Mouse (Mus musculus) Patski (cell line): ENCODE measurements around the gene Fcgr2b. TPM values are rescaled to one million over a fixed set of nuclear protein-coding genes. Genes with fewer than 3 reads are reported as not detected.
"Not testable (repeated sequence)": the region's sequence is repeated elsewhere in the genome, so short reads cannot be mapped to it uniquely, and the experiment has no call there.

Experiments used
- ATAC-seq: fragments of 100-300 bp; one replicate; pipeline ENCODE4 v1.8.0; 2021
- CTCF ChIA-PET: fragments of 350-600 bp; sonication (Branson Sonifier 250); formaldehyde crosslinking; loops from one replicate; lab custom pipeline; 2022; ENCODE audit warnings: inconsistent platforms; lab: Charles Lee
- POLR2A ChIA-PET: fragments of 350-600 bp; sonication (Branson Sonifier 250); formaldehyde crosslinking; loops from one replicate; lab custom pipeline; 2022; ENCODE audit warnings: antibody characterized with exemption, inconsistent platforms; lab: Charles Lee
- DNase-seq: peaks from one replicate; pipeline ENCODE4 v3.0.0-alpha.2; 2011; ENCODE audit warnings: low read depth, low spot score
- H3K27me3 ChIP-seq: fragments of 371-371 bp; one replicate; pipeline ENCODE4 v1.5.1; 2021
- CTCF ChIP-seq: fragments of 100-300 bp; IDR thresholded peaks from one replicate; pipeline ENCODE4 v1.5.1; 2021
- in situ Hi-C: fragments of 300-500 bp; cut with MboI; formaldehyde crosslinking; loops from 3 replicates; pipeline ENCODE4 v1.11.1; 2018; ENCODE audit warnings: low pct_unique_long_range_greater_than_20kb, mixed read lengths
- polyA plus RNA-seq: library from polyadenylated mRNA; unstranded; gene quantifications from one replicate; pipeline ENCODE4 v1.2.3, GENCODE M21; 2021

Gene Fcgr2b
- polyA plus RNA-seq, 1 experiment from 2014 or later = 0.08 TPM

DNA sequence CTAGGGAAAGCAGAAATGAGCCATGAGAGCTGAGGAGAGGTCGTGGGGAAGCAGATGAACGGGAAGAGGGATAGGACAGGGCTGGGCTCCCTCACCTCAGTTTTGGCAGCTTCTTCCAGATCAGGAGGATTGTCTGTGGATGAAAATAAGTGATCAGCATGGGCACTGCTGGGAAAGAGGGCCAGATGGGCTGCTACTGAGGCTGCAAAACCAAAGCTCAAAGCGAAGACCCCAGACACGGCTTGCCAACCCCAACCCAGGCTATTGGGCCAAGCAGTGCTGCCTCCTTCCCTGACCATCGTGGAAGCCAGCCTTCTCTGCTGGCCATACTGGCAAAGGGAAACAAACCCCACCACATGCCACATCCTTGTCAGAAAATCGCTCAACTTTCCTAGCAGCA, 15.2 kb downstream of the Fcgr2b start:
- in situ Hi-C loops = no loop called here
- CTCF ChIA-PET = interaction anchor here (1.3 kb wide), 1 partner anchor 11 kb away, joined by 3 read pairs; no protein-coding TSS in a partner anchor
- POLR2A ChIA-PET = no interaction called here
- peaks cover 3% of the 10 kb centered on the region for H3K27me3 ChIP-seq
- ATAC-seq (no peak), DNase-seq (no peak)
- no peak for TF ChIP-seq CTCF

DNA sequence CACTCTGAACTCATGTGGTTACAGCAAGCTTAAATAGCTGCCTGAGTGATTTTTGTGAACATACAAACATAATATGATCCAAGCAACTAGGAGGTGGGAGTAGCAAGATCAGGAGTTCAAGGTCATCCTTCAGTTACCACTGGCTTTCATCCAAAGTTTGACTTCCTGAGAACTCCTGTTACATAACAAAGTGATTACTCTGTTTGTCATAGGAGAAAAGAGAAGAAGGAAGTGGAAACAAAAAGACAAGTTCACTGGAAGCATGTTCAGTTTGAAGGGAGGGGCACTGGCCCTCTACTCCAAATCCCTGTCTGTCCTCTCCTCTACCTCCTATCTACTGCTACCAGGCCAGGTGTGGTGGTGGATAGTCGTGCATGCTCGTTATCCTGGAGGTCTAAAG, 16.6 kb downstream of the Fcgr2b start:
- no peak for TF ChIP-seq CTCF
- ChIA-PET CTCF (no interaction called here), POLR2A (no interaction called here)
- ATAC-seq (no peak), DNase-seq (no peak)
- H3K27me3 ChIP-seq = peaks cover 3% of the 10 kb centered on the region
- in situ Hi-C loops = no loop called here

DNA sequence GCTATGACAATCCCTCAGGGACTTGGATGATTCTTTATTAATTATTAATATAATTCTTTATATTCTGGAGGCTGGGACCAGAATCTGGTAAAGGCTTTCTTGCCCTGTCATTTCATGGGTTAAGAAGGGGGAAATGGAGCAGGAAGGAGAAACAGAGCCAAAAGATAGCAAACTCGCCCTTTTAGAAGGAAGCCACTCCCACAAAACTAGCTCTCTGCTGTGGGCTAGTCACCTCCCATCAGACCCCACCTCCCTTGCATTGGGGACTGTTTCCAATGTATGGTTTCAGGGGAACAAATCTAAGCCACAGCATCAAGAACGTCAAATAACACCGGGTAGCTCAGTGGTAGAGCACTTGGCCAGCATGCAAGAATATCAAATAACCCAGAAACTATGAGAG, 18.1 kb downstream of the Fcgr2b start:
- peaks cover 3% of the 10 kb centered on the region for H3K27me3 ChIP-seq
- no peak for DNase-seq
- ATAC-seq = no peak
- CTCF ChIA-PET = no interaction called here
- in situ Hi-C loops = no loop called here
- no peak for TF ChIP-seq CTCF
- POLR2A ChIA-PET = no interaction called here

DNA sequence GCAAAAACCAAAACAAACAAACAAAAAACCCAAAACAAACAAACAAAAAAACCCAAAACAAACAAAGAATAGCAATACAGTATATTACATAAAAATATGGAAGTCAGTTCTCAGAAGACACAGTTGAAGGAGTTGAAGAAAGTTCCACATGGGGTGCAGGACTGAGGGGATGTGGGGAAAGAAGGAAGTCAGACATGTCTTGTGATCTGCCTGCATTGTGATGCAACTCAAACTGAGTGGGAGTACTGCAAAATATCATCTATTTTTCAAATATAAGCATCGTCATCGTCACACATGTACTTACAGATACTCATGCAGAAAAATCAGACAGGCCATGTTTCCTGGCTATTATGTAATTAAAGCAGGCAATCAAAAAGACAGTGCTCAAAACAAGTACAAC, 23.2 kb downstream of the Fcgr2b start:
- peaks cover 3% of the 10 kb centered on the region for H3K27me3 ChIP-seq
- CTCF ChIA-PET = no interaction called here
- TF ChIP-seq CTCF = no peak
- in situ Hi-C loops = no loop called here
- DNase-seq = no peak
- POLR2A ChIA-PET = no interaction called here
- ATAC-seq = no peak

DNA sequence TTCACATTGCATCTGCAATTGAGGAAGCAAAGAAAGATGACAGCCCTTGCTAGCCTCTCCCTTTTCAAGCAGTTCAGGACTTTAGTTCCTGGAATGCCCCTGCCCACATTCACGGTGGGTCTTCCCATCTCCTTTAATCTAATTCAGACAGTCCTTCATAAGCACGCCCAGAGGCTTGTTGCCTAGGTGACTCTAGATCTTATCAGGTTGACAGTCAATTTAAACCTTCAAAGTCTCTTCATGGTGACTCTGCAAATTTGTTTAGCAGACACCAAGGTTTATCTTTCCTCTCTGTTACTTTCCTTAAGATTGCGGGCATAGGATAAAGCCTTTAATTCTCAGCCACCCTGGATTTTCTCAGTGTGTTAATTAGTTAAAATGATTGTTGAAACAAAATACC, 25.6 kb downstream of the Fcgr2b start:
- ChIA-PET CTCF (no interaction called here), POLR2A (no interaction called here)
- H3K27me3 ChIP-seq = no peaks in the 10 kb centered on the region
- in situ Hi-C loops = no loop called here
- DNase-seq (no peak), ATAC-seq (no peak)
- TF ChIP-seq CTCF = no peak

DNA sequence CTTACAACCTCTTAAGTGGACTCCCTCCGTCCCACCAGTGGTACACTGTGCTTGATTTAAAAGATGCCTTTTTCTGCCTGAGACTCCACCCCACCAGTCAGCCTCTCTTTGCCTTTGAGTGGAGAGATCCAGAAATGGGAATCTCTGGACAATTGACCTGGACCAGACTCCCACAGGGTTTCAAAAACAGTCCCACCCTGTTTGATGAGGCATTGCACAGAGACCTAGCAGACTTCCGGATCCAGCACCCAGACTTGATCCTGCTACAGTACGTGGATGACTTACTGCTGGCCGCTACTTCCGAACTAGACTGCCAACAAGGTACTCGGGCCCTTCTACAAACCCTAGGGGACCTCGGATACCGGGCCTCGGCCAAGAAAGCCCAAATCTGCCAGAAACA, 31.4 kb downstream of the Fcgr2b start:
- DNase-seq, in situ Hi-C loops, H3K27me3 ChIP-seq, ATAC-seq, POLR2A ChIA-PET, CTCF ChIA-PET: not testable (repeated sequence)

DNA sequence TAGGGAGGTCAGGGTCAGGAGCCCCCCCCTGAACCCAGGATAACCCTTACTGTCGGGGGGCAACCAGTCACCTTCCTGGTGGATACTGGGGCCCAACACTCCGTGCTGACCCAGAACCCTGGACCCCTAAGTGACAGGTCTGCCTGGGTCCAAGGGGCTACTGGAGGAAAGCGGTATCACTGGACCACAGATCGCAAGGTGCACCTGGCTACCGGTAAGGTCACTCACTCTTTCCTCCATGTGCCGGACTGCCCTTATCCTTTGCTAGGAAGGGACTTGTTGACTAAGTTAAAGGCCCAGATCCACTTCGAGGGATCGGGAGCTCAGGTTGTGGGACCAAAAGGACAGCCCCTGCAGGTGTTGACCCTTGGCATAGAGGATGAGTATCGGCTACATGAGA, 32.2 kb downstream of the Fcgr2b start:
- POLR2A ChIA-PET, in situ Hi-C loops, DNase-seq, ATAC-seq, CTCF ChIA-PET, H3K27me3 ChIP-seq: not testable (repeated sequence)

DNA sequence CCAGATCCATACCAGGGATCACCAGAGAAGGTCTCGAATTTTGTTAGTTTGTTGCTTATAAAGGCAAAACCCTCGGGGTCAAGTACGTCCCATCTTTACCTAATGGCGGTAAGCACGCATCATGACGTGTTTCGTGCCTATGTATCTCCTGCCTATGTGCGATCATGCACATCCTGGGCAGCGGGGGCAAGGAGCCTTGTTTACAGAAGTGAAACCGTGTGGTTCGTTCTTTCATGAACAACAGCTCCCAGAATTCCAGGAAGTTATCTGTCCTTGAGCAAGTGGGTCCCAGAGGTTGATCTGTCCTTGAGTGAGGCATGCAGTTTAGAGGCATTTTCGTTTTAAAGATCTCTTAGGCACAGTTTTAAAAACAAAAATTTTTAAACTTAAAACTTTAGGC, 37.1 kb downstream of the Fcgr2b start:
- TF ChIP-seq CTCF = no peak
- ChIA-PET CTCF (interaction anchor here (1.1 to 1.5 kb wide), 3 partner anchors 12 to 97 kb away, joined by 3 to 4 read pairs (median 4); no protein-coding TSS in a partner anchor), POLR2A (no interaction called here)
- DNase-seq (no peak), ATAC-seq (no peak)
- H3K27me3 ChIP-seq = no peaks in the 10 kb centered on the region
- in situ Hi-C loops = no loop called here

DNA sequence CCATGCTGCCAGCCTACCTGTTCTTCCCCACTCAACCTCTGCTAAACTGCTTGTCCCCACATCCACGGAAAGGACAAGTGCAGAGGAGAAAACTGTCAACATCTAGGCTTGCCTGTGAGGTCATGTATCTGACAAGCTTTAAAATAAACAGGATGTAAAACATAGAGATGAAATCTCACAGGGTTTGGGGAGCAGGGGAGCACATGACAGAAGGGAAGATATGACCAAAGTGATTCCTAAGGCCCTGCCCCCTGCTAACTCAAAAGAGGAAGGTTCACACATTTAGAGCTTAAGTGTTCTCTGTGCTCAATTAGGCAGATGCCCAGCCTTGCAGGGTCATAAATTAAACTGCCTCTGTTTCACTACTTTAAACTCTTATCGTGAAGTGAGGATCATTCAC, 42.0 kb downstream of the Fcgr2b start:
- no peak for TF ChIP-seq CTCF

DNA sequence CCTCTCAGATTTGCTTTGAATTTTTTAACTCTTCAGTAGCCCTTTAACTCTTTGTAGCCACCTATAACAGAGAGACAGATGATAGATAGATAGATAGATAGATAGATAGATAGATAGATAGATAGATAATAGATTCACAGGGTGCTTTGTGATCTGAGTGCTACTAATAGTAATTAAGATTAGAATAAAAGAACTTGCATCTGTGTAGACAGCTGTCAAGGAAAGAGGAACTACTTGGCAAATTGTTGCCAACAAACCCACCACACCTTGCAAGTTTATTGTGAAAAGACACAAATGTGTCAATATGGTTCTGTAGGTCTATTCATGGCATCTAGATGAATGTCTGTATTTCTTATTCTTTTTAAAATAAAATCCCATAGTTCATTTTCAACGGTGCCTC, 42.4 kb downstream of the Fcgr2b start:
- ATAC-seq (no peak), DNase-seq (no peak)
- in situ Hi-C loops = no loop called here
- CTCF ChIA-PET = interaction anchor here (1.4 kb wide), 1 partner anchor 15 kb away, joined by 3 read pairs; no protein-coding TSS in a partner anchor
- H3K27me3 ChIP-seq = no peaks in the 10 kb centered on the region
- TF ChIP-seq CTCF = no peak
- POLR2A ChIA-PET = no interaction called here

More for the DNA sequence above, 42.0 kb downstream of the Fcgr2b start:
- CTCF ChIA-PET = interaction anchor here (1.4 kb wide), 1 partner anchor 16 kb away, joined by 3 read pairs; no protein-coding TSS in a partner anchor
- ATAC-seq = no peak
- DNase-seq = no peak
- in situ Hi-C loops = no loop called here
- no peaks in the 10 kb centered on the region for H3K27me3 ChIP-seq
- POLR2A ChIA-PET = no interaction called here

DNA sequence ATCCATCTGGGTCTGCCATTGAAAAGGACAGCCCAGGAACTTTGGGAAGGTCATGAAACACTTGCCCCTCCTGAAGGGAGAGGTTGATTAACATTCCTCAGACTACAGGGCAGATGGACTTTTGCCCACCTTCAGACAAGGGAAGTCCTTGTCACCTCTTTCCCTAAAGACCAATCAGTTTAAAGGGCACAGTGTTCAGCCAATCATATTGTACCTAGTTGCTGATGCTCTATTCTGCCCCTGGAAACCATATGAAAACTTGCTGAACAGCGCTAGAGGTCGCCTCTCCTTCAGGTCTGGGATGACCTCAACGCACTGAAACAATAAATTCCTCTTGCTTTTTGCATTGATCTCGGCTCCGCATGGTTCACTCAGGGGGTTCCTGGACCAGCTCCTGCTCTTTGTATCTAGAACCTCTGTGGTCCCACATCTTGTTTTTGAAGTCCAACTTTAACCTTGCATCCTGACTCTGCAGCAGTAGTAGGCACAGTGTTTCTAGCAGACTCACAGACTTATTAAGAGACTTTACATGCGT, 42.9 kb downstream of the Fcgr2b start:
- no peak for DNase-seq
- TF ChIP-seq CTCF = no peak
- in situ Hi-C loops = no loop called here
- ChIA-PET POLR2A (no interaction called here), CTCF (no interaction called here)
- H3K27me3 ChIP-seq = no peaks in the 10 kb centered on the region
- ATAC-seq = no peak

DNA sequence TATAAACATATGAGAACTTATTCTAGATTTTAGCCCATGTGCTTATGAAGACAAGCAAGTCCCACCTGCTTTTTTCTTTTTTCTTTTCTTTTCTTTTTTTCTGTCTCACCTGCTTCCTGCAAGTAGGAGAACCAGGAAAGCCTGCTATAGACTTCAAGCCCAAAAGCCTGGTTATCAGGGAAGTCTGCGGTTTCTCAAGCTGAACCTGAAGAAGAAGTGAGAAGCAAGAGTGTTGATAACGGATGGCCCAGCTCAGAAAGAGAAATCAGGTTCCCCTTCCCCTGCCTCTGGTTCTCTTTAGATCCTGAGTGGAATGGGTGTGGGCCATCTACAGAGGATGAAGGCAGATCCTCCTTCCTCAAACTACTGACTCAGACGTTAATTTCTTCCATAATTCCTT, 44.3 kb downstream of the Fcgr2b start:
- H3K27me3 ChIP-seq = no peaks in the 10 kb centered on the region
- in situ Hi-C loops = no loop called here
- ChIA-PET POLR2A (no interaction called here), CTCF (no interaction called here)
- ATAC-seq = no peak
- no peak for DNase-seq
- TF ChIP-seq CTCF = no peak
